Mouse (Mus musculus): ENCODE data around the gene Lrrfip2. TPM values are rescaled to one million over a fixed set of nuclear protein-coding genes. Genes with fewer than 3 reads are reported as not detected.

The Lrrfip2 gene
- polyA plus RNA-seq, 1 experiment from 2014 or later = 65.4 TPM

DNA sequence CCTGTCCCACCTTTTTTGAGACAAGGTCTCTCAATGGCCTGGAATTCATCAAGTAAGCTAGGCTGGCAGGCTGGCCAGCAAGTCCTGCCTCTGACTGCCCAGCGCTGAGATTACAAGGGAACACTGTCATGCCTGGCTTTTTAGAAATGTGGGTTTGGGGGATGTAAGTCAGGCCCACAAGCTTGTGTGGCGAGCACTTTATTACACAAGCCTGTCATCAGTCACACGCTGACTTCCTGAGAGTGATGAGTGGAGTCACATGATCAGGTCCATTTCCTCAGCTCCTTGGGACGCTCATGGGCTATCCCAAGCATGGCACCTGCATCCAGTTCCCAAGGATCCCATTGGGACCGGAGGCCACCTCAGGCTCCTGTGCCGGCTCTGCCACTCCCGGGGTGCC is 21.7 kb upstream of the Lrrfip2 start:
- 44% methylated on average over 7 of the region's 7 CpGs for WGBS (ENCODE audit: missing documents)
- Histone ChIP-seq H3K79me2 (ENCODE audit: inconsistent target) (no peaks in the 10 kb centered on the region), H3K4me3 (ENCODE audit: inconsistent target) (no peak overlapping the region), H3K27ac (peak overlapping the region; percentile 54), H3K36me3 (ENCODE audit: inconsistent target) (no peaks in the 10 kb centered on the region)

DNA sequence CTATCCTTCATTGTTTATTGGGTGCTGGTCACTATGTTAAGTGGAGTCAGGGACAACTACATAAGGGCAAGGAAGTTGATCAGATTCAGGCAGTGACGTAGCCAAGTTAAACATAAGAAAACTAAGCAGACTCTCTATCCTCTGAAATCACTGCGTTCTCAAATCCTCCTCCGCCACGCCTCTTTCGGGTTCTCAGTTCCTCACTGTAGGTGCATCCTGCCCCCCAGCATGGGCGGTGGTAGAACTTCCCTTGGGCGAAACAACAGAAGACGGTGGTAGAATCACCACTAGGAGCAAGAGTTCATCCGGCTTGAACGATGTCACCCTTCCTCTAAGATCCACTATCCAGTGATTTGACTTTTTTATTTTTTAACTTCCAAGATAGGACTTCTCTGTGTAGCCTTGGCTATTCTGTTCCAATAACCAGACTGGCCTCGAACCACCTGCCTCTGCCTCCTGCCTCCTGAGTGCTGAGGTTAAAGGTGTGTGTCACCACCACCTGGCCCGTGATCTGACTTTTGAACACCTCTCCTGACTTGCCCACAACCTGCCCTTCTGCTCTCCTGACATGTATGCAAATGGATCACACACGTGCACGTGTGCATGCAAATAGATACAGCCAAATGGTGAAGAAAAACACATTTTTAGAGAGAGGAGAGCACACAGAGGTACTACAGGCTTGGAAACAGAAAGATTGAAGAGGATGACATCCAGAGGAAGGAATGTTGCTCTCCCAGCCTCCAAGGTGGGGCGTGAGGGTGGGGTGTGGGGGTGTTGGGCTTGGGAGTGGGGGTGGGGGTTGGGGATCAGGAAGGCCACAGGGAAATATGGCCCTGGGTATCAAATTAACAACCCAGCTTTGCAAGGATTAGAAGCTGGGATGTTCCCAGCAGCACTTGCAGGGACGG is 20.7 kb upstream of the Lrrfip2 start:
- Histone ChIP-seq H3K27ac (no peak overlapping the region), H3K4me3 (ENCODE audit: inconsistent target) (no peak overlapping the region), H3K79me2 (ENCODE audit: inconsistent target) (no peaks in the 10 kb centered on the region), H3K36me3 (ENCODE audit: inconsistent target) (no peaks in the 10 kb centered on the region)
- WGBS (ENCODE audit: missing documents) = 82% methylated on average over 15 of the region's 16 CpGs

GRCm38 (mm10) chr9:111097543-111097942 is 19.8 kb upstream of the Lrrfip2 start:
- Histone ChIP-seq H3K4me3 (ENCODE audit: inconsistent target) (no peak overlapping the region), H3K36me3 (ENCODE audit: inconsistent target) (no peaks in the 10 kb centered on the region), H3K79me2 (ENCODE audit: inconsistent target) (no peaks in the 10 kb centered on the region), H3K27ac (no peak overlapping the region)
- 49% methylated on average over 6 of the region's 6 CpGs for WGBS (ENCODE audit: missing documents)

DNA sequence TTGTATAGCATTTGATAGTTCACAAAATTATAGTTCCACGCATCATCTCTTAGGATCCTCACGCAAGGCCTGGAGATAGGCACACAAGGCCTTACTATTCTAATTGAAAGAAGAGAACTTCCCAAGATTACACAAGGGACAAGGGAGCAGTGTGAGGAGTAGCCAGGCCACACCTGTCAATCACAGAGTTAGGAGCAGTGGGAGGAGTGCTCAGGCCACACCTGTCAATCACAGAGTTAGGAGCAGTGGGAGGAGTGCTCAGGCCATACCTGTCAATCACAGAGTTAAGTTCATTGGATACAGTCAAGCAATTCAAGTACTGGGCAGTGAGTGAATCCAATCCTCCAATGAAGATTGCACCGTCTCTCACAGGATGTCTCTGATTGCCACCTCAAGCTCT is 17.0 kb upstream of the Lrrfip2 start:
- no peaks in the 10 kb centered on the region for H3K36me3 ChIP-seq (ENCODE audit: inconsistent target)
- H3K79me2 ChIP-seq (ENCODE audit: inconsistent target) = no peaks in the 10 kb centered on the region
- H3K4me3 ChIP-seq (ENCODE audit: inconsistent target) = no peak overlapping the region
- H3K27ac ChIP-seq = no peak overlapping the region
- 93% methylated on average over 3 of the region's 3 CpGs for WGBS (ENCODE audit: missing documents)

GRCm38 (mm10) chr9:111103293-111103692 is 14.1 kb upstream of the Lrrfip2 start:
- WGBS (ENCODE audit: missing documents) = 96% methylated on average over 5 of the region's 5 CpGs

GRCm38 (mm10) chr9:111103893-111104292 is 13.5 kb upstream of the Lrrfip2 start:
- 100% methylated on average over 5 of the region's 5 CpGs for WGBS (ENCODE audit: missing documents)

More at GRCm38 (mm10) chr9:111103293-111103692, 14.1 kb upstream of the Lrrfip2 start:
- Histone ChIP-seq H3K27ac (no peak overlapping the region), H3K79me2 (ENCODE audit: inconsistent target) (no peaks in the 10 kb centered on the region), H3K36me3 (ENCODE audit: inconsistent target) (no peaks in the 10 kb centered on the region), H3K4me3 (ENCODE audit: inconsistent target) (no peak overlapping the region)

DNA sequence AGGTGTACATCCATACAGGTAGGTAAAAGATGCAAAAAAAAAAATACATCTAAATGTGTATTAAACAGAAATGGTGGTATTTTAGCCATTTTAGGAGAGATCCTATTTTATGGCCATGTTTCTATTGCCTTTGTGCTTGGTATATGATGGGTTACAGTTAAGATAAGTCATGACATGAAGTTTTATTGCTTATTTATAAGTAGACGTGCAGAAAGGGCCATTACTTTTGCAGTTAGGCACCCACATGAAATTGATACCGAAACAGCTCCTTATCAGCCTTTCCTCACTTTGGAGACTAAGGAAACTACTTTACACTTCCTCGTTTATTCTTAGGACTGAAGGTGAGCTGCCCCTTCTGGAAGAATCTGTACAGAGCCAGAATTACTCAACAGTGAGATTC is 9.5 kb upstream of the Lrrfip2 start:
- no peak overlapping the region for H3K4me3 ChIP-seq (ENCODE audit: inconsistent target)
- WGBS (ENCODE audit: missing documents) = 66% methylated on average over 3 of the region's 3 CpGs
- H3K27ac ChIP-seq = no peak overlapping the region
- no peaks in the 10 kb centered on the region for H3K36me3 ChIP-seq (ENCODE audit: inconsistent target)
- no peaks in the 10 kb centered on the region for H3K79me2 ChIP-seq (ENCODE audit: inconsistent target)

More at GRCm38 (mm10) chr9:111103893-111104292, 13.5 kb upstream of the Lrrfip2 start:
- Histone ChIP-seq H3K79me2 (ENCODE audit: inconsistent target) (no peaks in the 10 kb centered on the region), H3K36me3 (ENCODE audit: inconsistent target) (no peaks in the 10 kb centered on the region), H3K27ac (no peak overlapping the region), H3K4me3 (ENCODE audit: inconsistent target) (no peak overlapping the region)

DNA sequence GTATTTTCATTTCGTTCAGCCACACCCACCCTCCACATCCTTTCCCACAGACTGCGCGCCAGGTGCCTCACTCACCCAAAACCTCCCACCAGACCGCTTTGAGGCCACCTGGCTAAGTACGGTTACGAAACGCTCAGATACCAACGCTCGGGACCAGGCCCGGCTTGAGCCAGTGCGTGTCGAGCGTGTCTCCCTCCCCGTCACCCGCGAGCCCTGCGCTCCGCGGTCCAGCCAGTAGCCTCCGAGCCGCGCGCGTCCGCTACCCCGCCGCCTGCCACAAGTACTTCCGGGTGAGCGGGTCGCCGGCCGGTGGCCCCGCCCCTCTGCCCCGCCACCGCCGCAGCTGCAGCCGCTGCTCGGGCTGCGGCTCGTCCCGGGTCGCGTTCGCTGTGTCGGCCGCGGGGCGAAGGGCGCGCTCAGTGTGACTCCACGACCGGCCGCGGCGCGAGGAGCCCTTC is 431 bp downstream of the Lrrfip2 start:
- H3K4me3 ChIP-seq (ENCODE audit: inconsistent target) = peak overlapping the region; percentile 60
- WGBS (ENCODE audit: missing documents) = 0% methylated on average over 50 of the region's 56 CpGs
- peaks cover 4% of the 10 kb centered on the region; the same call in 1 of the 2 replicates for H3K36me3 ChIP-seq (ENCODE audit: inconsistent target)
- H3K27ac ChIP-seq = peak overlapping the region; percentile 28; the same call in 1 of the 2 replicates
- H3K79me2 ChIP-seq (ENCODE audit: inconsistent target) = peaks cover 37% of the 10 kb centered on the region

DNA sequence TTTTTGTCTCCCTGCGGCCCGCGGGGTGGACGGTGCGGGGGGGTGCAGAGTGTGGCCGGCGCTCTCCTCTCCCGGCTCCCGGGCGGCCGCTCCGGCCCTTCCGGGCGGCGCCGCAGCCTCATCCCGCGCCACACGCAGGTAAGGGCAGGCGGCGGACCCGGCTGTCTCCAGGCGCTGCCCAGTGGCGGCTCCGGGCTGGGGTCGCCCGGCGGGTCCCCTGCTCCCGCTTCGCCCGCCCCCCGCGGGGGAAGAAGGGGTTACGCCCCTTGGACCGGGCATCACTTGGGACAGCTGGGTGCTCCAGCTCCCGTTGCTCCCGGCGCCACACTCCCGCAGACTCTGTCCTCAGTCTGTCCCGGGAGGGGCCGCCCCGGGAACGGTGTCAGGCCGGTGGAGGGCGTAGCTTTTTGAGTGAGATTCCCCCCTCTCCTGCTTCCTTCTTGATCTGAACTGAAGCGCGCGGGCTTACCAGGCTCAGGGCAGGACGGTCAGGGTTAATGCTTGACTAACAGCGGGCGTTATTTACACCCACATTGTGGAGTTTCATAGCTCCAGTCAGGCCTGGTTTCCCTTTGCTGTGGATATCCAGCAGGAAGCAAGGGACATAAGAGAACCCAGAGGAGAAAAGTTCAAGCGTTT is 979 bp downstream of the Lrrfip2 start:
- under 1% methylated on average over 50 of the region's 52 CpGs for WGBS (ENCODE audit: missing documents)
- Histone ChIP-seq H3K4me3 (ENCODE audit: inconsistent target) (peak overlapping the region; percentile 65), H3K79me2 (ENCODE audit: inconsistent target) (peaks cover 42% of the 10 kb centered on the region), H3K27ac (peak overlapping the region; percentile 79), H3K36me3 (ENCODE audit: inconsistent target) (peaks cover 4% of the 10 kb centered on the region; the same call in 1 of the 2 replicates)

DNA sequence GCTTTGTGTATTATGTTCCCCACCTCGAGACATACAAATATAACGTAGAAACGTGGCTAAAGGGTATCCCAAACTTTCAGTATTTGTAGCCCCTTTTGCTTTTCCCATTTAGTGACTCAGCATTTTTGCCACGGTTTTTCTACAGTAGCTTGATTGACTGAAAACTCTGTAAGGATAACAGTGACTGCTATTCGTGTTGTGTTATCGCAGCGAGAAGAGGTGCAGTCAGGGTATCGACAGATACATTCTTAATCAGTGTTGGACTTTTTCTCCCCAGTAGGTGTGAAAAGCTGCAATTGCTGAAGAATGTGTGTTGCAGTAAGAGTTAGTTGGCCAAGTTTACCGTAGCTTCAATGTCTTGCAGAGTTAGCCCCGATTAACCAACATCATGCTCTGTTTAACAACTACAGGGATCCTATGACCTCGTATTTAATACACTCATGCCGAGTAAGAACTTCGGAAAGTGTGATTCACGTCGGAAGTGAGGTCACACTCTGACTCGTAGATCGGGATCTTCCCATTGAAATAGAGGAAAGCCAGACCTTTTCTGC is 1.6 kb downstream of the Lrrfip2 start:
- H3K36me3 ChIP-seq (ENCODE audit: inconsistent target) = peaks cover 4% of the 10 kb centered on the region; the same call in 1 of the 2 replicates
- WGBS (ENCODE audit: missing documents) = 5% methylated on average over 15 of the region's 17 CpGs
- peaks cover 48% of the 10 kb centered on the region for H3K79me2 ChIP-seq (ENCODE audit: inconsistent target)
- peak overlapping the region; percentile 65 for H3K4me3 ChIP-seq (ENCODE audit: inconsistent target)
- peak overlapping the region; percentile 79 for H3K27ac ChIP-seq

GRCm38 (mm10) chr9:111122446-111122845 is 5.1 kb downstream of the Lrrfip2 start:
- no peak overlapping the region for H3K27ac ChIP-seq
- WGBS (ENCODE audit: missing documents) = 37% methylated on average over 5 of the region's 5 CpGs
- H3K4me3 ChIP-seq (ENCODE audit: inconsistent target) = no peak overlapping the region
- peaks cover 83% of the 10 kb centered on the region for H3K79me2 ChIP-seq (ENCODE audit: inconsistent target)
- peaks cover 4% of the 10 kb centered on the region; the same call in 1 of the 2 replicates for H3K36me3 ChIP-seq (ENCODE audit: inconsistent target)

DNA sequence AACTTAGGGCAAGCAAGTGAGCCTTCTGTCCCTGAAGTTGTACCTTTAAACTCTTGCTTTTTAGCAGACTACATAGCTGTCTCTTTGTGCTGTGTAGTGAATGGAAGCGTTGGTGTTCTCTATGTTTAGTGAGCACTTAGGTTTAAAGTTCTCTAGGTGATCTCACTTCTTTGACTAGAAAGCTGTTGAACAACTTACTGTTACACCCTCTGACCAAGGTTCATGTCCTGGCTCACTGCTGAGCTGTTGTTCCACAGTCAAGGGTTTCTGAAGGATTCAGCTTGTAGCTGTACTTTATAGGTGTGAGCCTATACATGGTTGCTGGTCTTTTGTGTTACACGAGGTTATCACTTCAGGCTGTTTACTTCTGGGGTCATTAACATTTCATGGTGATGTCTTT is 5.9 kb downstream of the Lrrfip2 start:
- no peak overlapping the region for H3K27ac ChIP-seq
- no peak overlapping the region for H3K4me3 ChIP-seq (ENCODE audit: inconsistent target)
- H3K36me3 ChIP-seq (ENCODE audit: inconsistent target) = peaks cover 4% of the 10 kb centered on the region; the same call in 1 of the 2 replicates
- H3K79me2 ChIP-seq (ENCODE audit: inconsistent target) = peaks cover 92% of the 10 kb centered on the region
- 78% methylated on average over 2 of the region's 2 CpGs for WGBS (ENCODE audit: missing documents)

- H3K36me3 ChIP-seq (ENCODE audit: inconsistent target) = peaks cover 4% of the 10 kb centered on the region; the same call in 1 of the 2 replicates
- no peak overlapping the region for H3K27ac ChIP-seq
- WGBS (ENCODE audit: missing documents) = 31% methylated on average over 4 of the region's 4 CpGs
Observed at GRCm38 (mm10) chr9:111124440-111124839, 7.0 kb downstream of the Lrrfip2 start.

DNA sequence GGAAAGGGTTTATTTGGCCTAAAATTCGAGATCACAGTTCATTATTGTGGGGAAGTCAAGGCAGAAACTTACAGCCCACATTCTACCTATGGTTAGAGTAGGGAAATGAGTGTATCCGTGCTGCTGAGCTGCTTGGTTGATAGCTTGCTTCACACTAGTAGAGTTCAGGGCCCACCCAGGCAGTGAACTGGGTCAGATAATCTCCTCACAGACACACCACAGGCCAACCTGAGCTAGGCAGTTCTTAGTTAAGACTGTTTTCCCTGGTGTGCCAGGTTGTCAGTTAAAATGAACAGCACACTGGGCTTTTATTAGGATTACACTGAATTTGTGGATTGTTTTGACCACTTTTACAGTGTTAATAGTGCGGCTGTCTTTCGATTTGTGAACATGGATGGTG is 9.3 kb downstream of the Lrrfip2 start:
- Histone ChIP-seq H3K4me3 (ENCODE audit: inconsistent target) (no peak overlapping the region), H3K36me3 (ENCODE audit: inconsistent target) (no peaks in the 10 kb centered on the region), H3K27ac (no peak overlapping the region), H3K79me2 (ENCODE audit: inconsistent target) (peaks cover 100% of the 10 kb centered on the region)
- WGBS (ENCODE audit: missing documents) = 90% methylated on average over 4 of the region's 4 CpGs

More at GRCm38 (mm10) chr9:111124440-111124839, 7.0 kb downstream of the Lrrfip2 start:
- H3K79me2 ChIP-seq (ENCODE audit: inconsistent target) = peaks cover 100% of the 10 kb centered on the region
- H3K4me3 ChIP-seq (ENCODE audit: inconsistent target) = no peak overlapping the region

All from macrophage (primary cell).